Mouse (Mus musculus) CH12.LX (cell line): Measurements from ENCODE around the gene Camkk1. TPM values are rescaled to one million over a fixed set of nuclear protein-coding genes. Genes with fewer than 3 reads are reported as not detected.

Experiments
- DNase-seq: peaks from one replicate; pipeline ENCODE4 v3.0.0-alpha.2; 2013; ENCODE audit errors: extremely low read depth
- H3K27ac ChIP-seq: 2 replicates; pipeline ENCODE4 v1.5.1; 2012; ENCODE audit warnings: low read depth, mild to moderate bottlenecking, control low read depth, moderate library complexity; ENCODE audit not compliant: insufficient read depth
- H3K27me3 ChIP-seq: replicated peaks from 2 replicates; pipeline ENCODE3; 2012; ENCODE audit warnings: inconsistent platforms
- H3K36me3 ChIP-seq, 2 experiments: replicated peaks in 1 of 2; 2 replicates each; pipeline versions ENCODE3 to v1.6.1; 2012; ENCODE audit warnings: inconsistent platforms in 1 of 2, low read length in 1 of 2, mild to moderate bottlenecking in 1 of 2, mixed read lengths in 1 of 2, moderate library complexity in 1 of 2; ENCODE audit not compliant: control insufficient read depth in 1 of 2, insufficient read depth in 1 of 2
- H3K4me1 ChIP-seq, 2 experiments: 2 replicates each; pipeline ENCODE4 v1.6.1; 2012; ENCODE audit warnings: inconsistent platforms in 1 of 2, moderate library complexity in 1 of 2; ENCODE audit not compliant: insufficient read depth in 2 of 2, control insufficient read depth in 1 of 2
- H3K4me2 ChIP-seq: 2 replicates; pipeline ENCODE4 v1.6.1; 2012; ENCODE audit warnings: low read depth, mild to moderate bottlenecking, control low read depth; ENCODE audit not compliant: poor library complexity, insufficient read depth, severe bottlenecking
- H3K4me3 ChIP-seq, 3 experiments: fragments of 150-350 bp in 1 of 3; sonication (generic) in 1 of 3; replicated peaks in 1 of 3; 2 replicates each; pipeline versions ENCODE3 to v1.5.1; 2011 to 2012; ENCODE audit warnings: low read depth in 2 of 3, low read length in 2 of 3, mild to moderate bottlenecking in 2 of 3, moderate library complexity in 2 of 3, control low read depth in 1 of 3, improper control_type of control experiment in 1 of 3, inconsistent platforms in 1 of 3, mixed read lengths in 1 of 3; ENCODE audit not compliant: poor library complexity in 1 of 3
- H3K79me2 ChIP-seq: replicated peaks from 2 replicates; pipeline ENCODE4 v1.6.1; 2012; ENCODE audit warnings: mild to moderate bottlenecking, moderate library complexity; ENCODE audit not compliant: control insufficient read depth, poor library complexity, insufficient read depth, severe bottlenecking; ENCODE audit errors: extremely low read depth
- H3K9ac ChIP-seq: 2 replicates; pipeline ENCODE4 v1.6.1; 2012; ENCODE audit warnings: low read depth, mild to moderate bottlenecking, control low read depth, moderate library complexity; ENCODE audit not compliant: insufficient read depth
- H3K9me3 ChIP-seq: replicated peaks from 2 replicates; pipeline ENCODE3; 2012; ENCODE audit warnings: low read length, inconsistent platforms, mixed read lengths
- CHD1 ChIP-seq: IDR thresholded peaks from 2 replicates; pipeline ENCODE4 v1.6.1; 2012; ENCODE audit warnings: low read depth, low read length, improper control_type of control experiment, inconsistent platforms
- CHD2 ChIP-seq: IDR thresholded peaks from 2 replicates; pipeline ENCODE4 v1.6.1; 2011; ENCODE audit warnings: low read length, improper control_type of control experiment
- CTCF ChIP-seq, 2 experiments: IDR thresholded peaks in 1 of 2; conservative IDR thresholded peaks in 1 of 2; 2 replicates each; pipeline ENCODE4 v1.5.1; 2011 to 2012; ENCODE audit warnings: low read depth in 2 of 2, low read length in 2 of 2, improper control_type of control experiment in 1 of 2, inconsistent platforms in 1 of 2, mild to moderate bottlenecking in 1 of 2, moderate library complexity in 1 of 2
- EP300 ChIP-seq: IDR thresholded peaks from 2 replicates; pipeline ENCODE4 v1.6.1; 2011; ENCODE audit warnings: low read length, improper control_type of control experiment
- ETS1 ChIP-seq: conservative IDR thresholded peaks from 2 replicates; pipeline ENCODE4 v1.6.1; 2012; ENCODE audit warnings: low read depth, mild to moderate bottlenecking, inconsistent platforms, low read length, improper control_type of control experiment, moderate library complexity
- IRF4 ChIP-seq: IDR thresholded peaks from 2 replicates; pipeline ENCODE4 v1.6.1; 2014; ENCODE audit warnings: low read depth, mild to moderate bottlenecking, inconsistent platforms, low read length, improper control_type of control experiment
- JUN ChIP-seq: IDR thresholded peaks from 2 replicates; pipeline ENCODE4 v1.6.1; 2011; ENCODE audit warnings: low read depth, mild to moderate bottlenecking, low read length, improper control_type of control experiment, moderate library complexity; ENCODE audit not compliant: insufficient read depth
- JUND ChIP-seq: conservative IDR thresholded peaks from 2 replicates; pipeline ENCODE4 v1.6.1; 2011; ENCODE audit warnings: low read depth, low read length, improper control_type of control experiment
- KAT2A ChIP-seq: IDR thresholded peaks from 2 replicates; pipeline ENCODE4 v1.6.1; 2012; ENCODE audit warnings: low read length, improper control_type of control experiment, inconsistent platforms; ENCODE audit not compliant: insufficient replicate concordance
- MAFK ChIP-seq: IDR thresholded peaks from 2 replicates; pipeline ENCODE4 v1.6.1; 2011; ENCODE audit warnings: low read length, improper control_type of control experiment; ENCODE audit not compliant: insufficient replicate concordance
- MAZ ChIP-seq: IDR thresholded peaks from 2 replicates; pipeline ENCODE4 v1.6.1; 2012; ENCODE audit warnings: low read depth, mild to moderate bottlenecking, inconsistent platforms, low read length, improper control_type of control experiment, moderate library complexity
- NRF1 ChIP-seq: IDR thresholded peaks from 2 replicates; pipeline ENCODE4 v1.6.1; 2014; ENCODE audit warnings: low read depth, mild to moderate bottlenecking, inconsistent platforms, low read length, improper control_type of control experiment, moderate library complexity
- PAX5 ChIP-seq: IDR thresholded peaks from 2 replicates; pipeline ENCODE4 v1.6.1; 2012; ENCODE audit warnings: low read length, inconsistent platforms, mixed read lengths
- POLR2AphosphoS2 ChIP-seq: IDR thresholded peaks from 2 replicates; pipeline ENCODE4 v1.6.1; 2011; ENCODE audit warnings: low read depth, low read length, improper control_type of control experiment
- RAD21 ChIP-seq: IDR thresholded peaks from 2 replicates; pipeline ENCODE4 v1.6.1; 2011; ENCODE audit warnings: low read depth, mild to moderate bottlenecking, low read length, improper control_type of control experiment, moderate library complexity
- RCOR1 ChIP-seq: conservative IDR thresholded peaks from 2 replicates; pipeline ENCODE4 v1.6.1; 2012; ENCODE audit warnings: low read depth, mild to moderate bottlenecking, inconsistent platforms, low read length, improper control_type of control experiment
- SIN3A ChIP-seq: IDR thresholded peaks from 2 replicates; pipeline ENCODE4 v1.6.1; 2012; ENCODE audit warnings: low read length, improper control_type of control experiment, inconsistent platforms
- TCF12 ChIP-seq: IDR thresholded peaks from 2 replicates; pipeline ENCODE4 v1.6.1; 2014; ENCODE audit warnings: low read depth, mild to moderate bottlenecking, inconsistent platforms, low read length, improper control_type of control experiment
- UBTF ChIP-seq: IDR thresholded peaks from 2 replicates; pipeline ENCODE4 v1.6.1; 2012; ENCODE audit warnings: low read depth, mild to moderate bottlenecking, inconsistent platforms, low read length, improper control_type of control experiment, moderate library complexity
- USF1 ChIP-seq: IDR thresholded peaks from 2 replicates; pipeline ENCODE4 v1.6.1; 2014; ENCODE audit warnings: low read depth, mild to moderate bottlenecking, inconsistent platforms, low read length, improper control_type of control experiment
- USF2 ChIP-seq: conservative IDR thresholded peaks from 2 replicates; pipeline ENCODE4 v1.6.1; 2011; ENCODE audit warnings: low read depth, low read length, improper control_type of control experiment
- ZC3H11A ChIP-seq: IDR thresholded peaks from 2 replicates; pipeline ENCODE4 v1.6.1; 2012; ENCODE audit warnings: low read depth, mild to moderate bottlenecking, inconsistent platforms, low read length, improper control_type of control experiment
- ZNF384 ChIP-seq: IDR thresholded peaks from 2 replicates; pipeline ENCODE4 v1.6.1; 2012; ENCODE audit warnings: low read depth, low read length, improper control_type of control experiment, inconsistent platforms
- dilution Hi-C: fragments of 300-500 bp; cut with MboI; formaldehyde crosslinking; loops from 2 replicates; pipeline ENCODE4 v1.14.3; 2020; ENCODE audit warnings: low sequenced_read_pairs; ENCODE audit not compliant: extremely low pct_unique_long_range_greater_than_20kb, extremely low pct_ligation_motif_present
- in situ Hi-C: fragments of 300-500 bp; cut with MboI; formaldehyde crosslinking; loops from 3 replicates; pipeline ENCODE4 v1.14.3; 2019; ENCODE audit warnings: low sequenced_read_pairs, low pct_ligation_motif_present, low pct_unique_long_range_greater_than_20kb, mixed read lengths
- polyA plus RNA-seq: library from polyadenylated mRNA; unstranded; fragments of >175 nt; gene quantifications from 2 replicates; pipeline ENCODE4 v1.2.1, GENCODE M21; 2012; ENCODE audit warnings: low read depth; ENCODE audit not compliant: insufficient read length
- total RNA-seq, 2 experiments: library from RNA; depleted of rRNA; stranded (reverse); fragments of 300-350 nt in 1 of 2; fragments of >200 nt in 1 of 2; gene quantifications; 2 replicates each; pipeline ENCODE4 v1.2.3; 2012 to 2014

Gene Camkk1
- total and polyA plus RNA-seq, 3 experiments: 5.0 to 9.1 (median 5.1) TPM

- no peak; the same call in 1 of the 2 replicates for TF ChIP-seq UBTF
- TF ChIP-seq MAZ: peak; percentile 97
- TF ChIP-seq CHD1: no peak
- no peak for TF ChIP-seq RAD21
- peak; percentile 86; the same call in 1 of the 2 replicates for TF ChIP-seq KAT2A
- TF ChIP-seq RCOR1: no peak
- peak in 1 of 2 experiments; percentile 96; a peak in 2 of 4 replicates for TF ChIP-seq CTCF (conservative IDR thresholded peaks at IDR 0.05 in 1 of 2, IDR thresholded peaks at IDR 0.05 in 1 of 2; ENCODE audit: low read depth in 2 of 2, low read length in 2 of 2)
- no peak for TF ChIP-seq CHD2
- TF ChIP-seq JUND: no peak
- no peak; the same call in 1 of the 2 replicates for TF ChIP-seq USF2
- peak; percentile 96 for TF ChIP-seq SIN3A
- no peak for TF ChIP-seq ZNF384
- TF ChIP-seq EP300: no peak
- TF ChIP-seq ZC3H11A: no peak
- no peak; the same call in 1 of the 2 replicates for TF ChIP-seq ETS1
- peak; percentile 88 for TF ChIP-seq IRF4
- no peak for TF ChIP-seq MAFK
- no peak for TF ChIP-seq PAX5
- no peak for TF ChIP-seq USF1
- TF ChIP-seq JUN: no peak
- peak; percentile 96 for TF ChIP-seq TCF12
- TF ChIP-seq POLR2AphosphoS2: peak; percentile 67; the same call in 1 of the 2 replicates
- TF ChIP-seq, all 38 proteins: peak for 18
These were observed 28.8 kb downstream of the Camkk1 start, which contains the start of gene Ncbp3 (continued) for GRCm38 (mm10) chr11:73047542-73047996.

- Histone ChIP-seq H3K4me2 (peak overlapping the region; percentile 75), H3K79me2 (peaks cover 22% of the 10 kb centered on the region), H3K36me3 (peaks cover 10 to 30% of the 10 kb centered on the region in 2 experiments), H3K27ac (peak overlapping the region; percentile 26; the same call in 1 of the 2 replicates), H3K4me3 (peak overlapping the region; percentile 65 to 86 (median 84)), H3K27me3 (no peaks in the 10 kb centered on the region), H3K9me3 (no peaks in the 10 kb centered on the region), H3K9ac (peak overlapping the region; percentile 97), H3K4me1 (peaks cover 11 to 45% of the 10 kb centered on the region in 2 experiments)
- dilution Hi-C loops (no loop called here), in situ Hi-C loops (loop anchor here (5.0 kb wide), 1 partner anchor 36 kb away; no protein-coding TSS in a partner anchor)
- peak; percentile 33 for DNase-seq
- TF ChIP-seq CHD1 (no peak), NRF1 (0 out of 2 replicates have a peak, but pooled peaks have one; percentile 39), CHD2 (no peak), CTCF (conservative IDR thresholded peaks at IDR 0.05 in 1 of 2, IDR thresholded peaks at IDR 0.05 in 1 of 2; ENCODE audit: low read depth in 2 of 2, low read length in 2 of 2) (no peak), SIN3A (peak; percentile 8; the same call in 1 of the 2 replicates)
These were observed 29.4 kb downstream of the Camkk1 start for GRCm38 (mm10) chr11:73048030-73048876.
